Mouse (Mus musculus) layer of hippocampus, adult 18-20 months (tissue): Measurements from ENCODE around the gene Ccdc24. TPM values are rescaled to one million over a fixed set of nuclear protein-coding genes. Genes with fewer than 3 reads are reported as not detected.

Experiments
- DNase-seq, 2 experiments: peaks; one replicate each; pipeline ENCODE4 v3.0.0; 2022; ENCODE audit warnings: low spot score in 2 of 2
- total RNA-seq, 2 experiments: library from RNA; stranded (reverse); gene quantifications; 2 replicates each; pipeline ENCODE4 v1.2.3; 2021

The Ccdc24 gene
- total RNA-seq, 2 experiments from 2014 or later, result 0.28 to 0.72 TPM

DNA sequence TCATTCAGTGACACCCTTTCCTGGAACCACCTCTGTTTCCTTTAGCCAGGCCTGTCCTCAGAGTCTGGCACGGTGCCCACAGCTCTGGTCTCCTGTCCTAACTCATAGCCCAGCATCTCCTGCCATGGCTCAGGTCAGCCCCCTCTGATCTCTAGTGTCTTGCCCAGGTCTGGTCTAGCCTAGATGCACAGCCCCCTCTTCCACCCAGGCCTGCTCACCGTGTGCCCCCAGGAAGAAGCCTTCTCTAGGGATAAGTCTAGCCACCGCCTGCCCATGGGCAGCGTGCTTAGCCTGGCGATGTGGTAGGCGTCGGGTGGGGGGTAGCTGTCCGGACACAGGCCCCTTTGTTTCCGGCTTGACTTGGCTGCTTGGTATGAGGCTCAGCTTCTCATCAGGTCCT is 17.2 kb downstream of the Ccdc24 start:
- DNase-seq, result peak in 1 of 2 experiments; percentile 45

- no peak for DNase-seq
Measured at GRCm38 (mm10) chr4:117852152-117852868, 20.0 kb downstream of the Ccdc24 start.

DNA sequence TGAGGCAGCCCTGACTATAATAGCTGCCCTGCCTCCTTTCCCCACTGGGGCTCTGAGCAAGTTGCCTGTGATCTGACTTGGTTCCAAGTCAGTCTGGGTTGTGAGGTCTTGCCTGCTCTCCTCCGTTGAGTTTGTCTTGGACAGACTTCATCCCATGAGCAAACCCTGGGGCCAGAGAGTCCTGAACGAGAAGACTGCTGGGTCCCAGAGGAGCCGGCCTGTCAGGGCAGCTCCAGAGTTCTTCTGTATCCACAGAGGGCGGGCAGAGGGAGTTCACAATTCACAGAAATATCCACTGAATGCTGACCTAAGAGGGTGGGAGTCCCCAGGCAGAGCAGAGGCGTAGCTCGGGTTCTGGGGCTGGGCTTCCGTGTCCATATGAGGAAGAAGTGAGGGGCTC is 21.5 kb downstream of the Ccdc24 start:
- DNase-seq, result no peak

- no peak for DNase-seq
Measured at GRCm38 (mm10) chr4:117850176-117850575, 22.2 kb downstream of the Ccdc24 start.

GRCm38 (mm10) chr4:117849506-117849905 is 22.9 kb downstream of the Ccdc24 start:
- no peak for DNase-seq

DNA sequence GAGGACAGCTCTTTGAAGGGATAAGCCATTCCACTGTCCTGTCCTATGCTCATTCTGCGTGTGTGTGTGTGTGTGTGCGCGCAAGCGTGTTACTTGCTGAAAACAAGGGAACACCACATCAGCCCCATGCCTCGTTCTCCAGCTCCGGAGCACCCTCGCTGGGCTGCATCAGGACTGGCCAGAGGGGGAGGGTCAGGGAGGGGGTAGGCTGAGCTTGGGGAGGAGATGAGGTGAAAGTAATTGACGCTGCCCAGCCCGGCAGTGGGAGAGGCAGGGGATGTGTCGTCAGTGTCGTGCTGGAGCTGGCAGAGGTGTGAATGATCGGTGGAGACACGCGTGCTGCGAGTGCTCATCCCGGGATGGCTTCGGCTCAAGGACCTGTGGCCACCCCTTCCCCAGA is 23.3 kb downstream of the Ccdc24 start:
- no peak for DNase-seq

- peak in 1 of 2 experiments; percentile 46 for DNase-seq
Measured at GRCm38 (mm10) chr4:117847011-117847410, 25.3 kb downstream of the Ccdc24 start.

DNA sequence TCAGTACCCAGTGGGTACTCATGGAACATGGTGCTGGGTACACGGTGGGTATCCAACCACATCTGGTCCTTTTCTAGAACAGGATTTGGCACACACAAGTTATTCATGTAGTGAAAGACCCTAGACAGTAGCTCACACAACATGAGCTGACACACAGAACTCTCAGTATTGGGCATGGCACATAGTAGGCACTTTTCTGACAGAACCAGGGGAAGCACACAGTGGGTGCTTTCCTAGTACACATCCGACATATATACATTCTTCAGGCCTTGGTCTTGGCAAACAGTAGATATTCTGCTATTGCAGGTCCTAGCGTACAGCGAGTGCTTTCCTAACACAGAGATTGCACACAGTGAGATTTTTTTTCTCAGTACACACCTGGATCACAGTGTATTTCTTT is 26.1 kb downstream of the Ccdc24 start:
- DNase-seq, result no peak

DNA sequence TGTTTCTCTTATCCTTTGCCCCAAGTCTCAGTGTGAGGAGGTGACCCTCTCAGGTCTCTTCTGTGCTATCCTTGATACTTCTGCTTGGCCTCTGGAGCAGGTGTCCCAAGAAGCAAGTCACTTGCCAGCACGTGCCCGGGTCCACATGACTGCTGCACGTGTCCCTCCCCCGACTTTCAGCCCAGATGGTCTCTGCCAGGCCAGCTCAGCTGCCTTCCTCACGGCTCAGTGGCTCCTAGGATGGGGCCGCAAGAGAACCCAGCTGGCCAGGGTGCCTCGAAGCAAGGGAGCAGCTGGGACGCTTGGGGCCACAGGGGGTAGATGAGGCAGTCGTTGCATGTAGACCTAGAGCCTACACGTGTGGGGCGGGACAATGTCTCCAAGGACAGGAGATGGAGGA is 27.0 kb downstream of the Ccdc24 start:
- no peak for DNase-seq

DNA sequence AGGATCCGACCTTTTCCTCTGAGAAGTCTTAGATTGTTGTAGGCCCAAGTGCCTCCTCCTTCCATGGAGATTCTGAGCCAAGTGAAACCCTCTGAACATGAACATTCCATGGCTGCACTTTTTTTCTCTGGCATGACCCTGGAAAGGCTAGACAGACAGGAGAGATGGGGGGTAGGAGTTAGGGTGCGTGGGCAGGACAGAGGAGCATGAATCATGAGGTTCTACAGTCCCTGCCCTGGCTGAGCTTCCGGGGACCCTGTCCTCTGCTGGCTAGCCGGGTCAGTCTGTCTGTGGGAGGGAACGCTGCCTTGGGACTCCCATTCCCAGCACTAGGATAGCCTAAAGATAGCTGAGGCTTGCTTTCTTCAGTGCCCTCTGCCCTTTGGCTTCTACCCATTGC is 27.9 kb downstream of the Ccdc24 start:
- DNase-seq, result no peak

DNA sequence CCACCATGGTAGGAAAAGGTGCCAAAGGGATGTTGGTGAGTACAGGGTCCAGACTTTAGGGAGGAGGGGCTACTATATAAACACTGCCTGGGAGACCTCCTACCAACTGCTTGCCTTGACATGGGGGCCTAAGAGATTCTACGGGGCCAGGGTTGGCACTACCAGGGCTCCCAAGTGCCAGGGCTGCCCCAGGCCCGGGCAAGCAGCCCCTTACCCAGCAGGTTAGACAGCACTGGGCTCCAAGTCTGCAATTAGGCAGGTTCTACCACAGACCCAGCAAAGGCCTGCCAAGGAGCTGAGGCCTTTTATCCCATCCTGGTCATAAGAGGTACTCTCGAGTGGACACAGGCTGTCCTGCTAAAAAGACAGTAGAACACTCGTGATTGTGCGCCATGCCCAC is 29.3 kb downstream of the Ccdc24 start:
- DNase-seq, result no peak

DNA sequence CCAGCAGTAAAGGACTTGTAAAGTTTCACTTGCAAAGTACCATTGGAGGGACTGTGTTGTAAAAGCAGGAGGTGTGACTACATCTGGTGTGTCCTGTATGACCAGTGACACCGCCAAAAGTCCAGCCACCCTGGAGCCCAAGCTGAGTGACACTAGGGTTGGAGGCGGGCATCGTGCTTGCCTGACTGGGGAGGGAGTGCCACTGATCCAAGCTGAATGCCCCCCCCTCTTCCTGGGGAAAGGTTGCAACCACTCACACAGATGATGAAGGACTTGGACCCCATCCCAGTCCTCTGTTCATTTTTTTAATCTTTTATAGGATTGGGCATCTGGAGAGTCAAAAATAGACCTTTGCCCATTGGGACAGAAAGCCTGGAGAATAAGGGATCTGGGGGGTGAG is 30.8 kb downstream of the Ccdc24 start:
- no peak for DNase-seq

DNA sequence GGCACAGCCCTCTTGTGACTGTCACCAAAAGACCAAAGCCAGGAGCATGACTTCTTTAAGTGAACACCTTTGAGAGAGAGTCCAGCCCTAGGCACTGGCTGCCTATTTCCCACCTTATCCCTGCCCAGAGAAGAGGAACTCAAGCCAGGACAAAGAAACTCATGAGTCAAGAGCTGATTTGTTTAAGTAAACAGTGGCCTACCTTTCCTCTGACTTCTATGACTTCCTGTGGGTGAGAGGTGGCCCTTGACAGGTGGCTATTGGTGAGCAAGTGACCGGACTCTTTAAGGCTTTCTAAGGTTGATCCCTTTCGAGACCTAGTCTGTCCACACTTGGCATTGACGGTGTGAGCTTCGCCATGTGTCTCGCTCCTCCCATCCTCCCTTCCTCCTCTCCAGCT is 31.5 kb downstream of the Ccdc24 start:
- no peak for DNase-seq

DNA sequence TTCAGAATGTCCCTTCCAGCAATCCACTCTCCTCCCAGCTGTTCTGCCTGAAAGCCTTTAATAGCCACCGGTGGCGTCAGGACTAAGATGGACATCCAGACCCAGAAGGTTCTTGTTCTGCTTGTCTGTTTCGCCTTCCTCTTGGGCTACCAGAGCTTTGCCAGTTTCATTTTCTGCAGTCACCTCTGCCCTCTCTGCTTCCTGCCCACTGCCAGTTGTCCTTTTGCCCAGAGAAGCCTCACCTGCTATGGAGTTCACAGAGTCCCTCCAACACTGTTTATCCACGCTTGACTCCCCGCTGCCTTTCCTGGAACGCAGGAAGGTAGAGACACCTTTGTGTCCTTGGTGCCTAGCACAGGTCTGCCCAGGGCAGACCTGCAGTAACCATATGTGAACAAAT is 33.0 kb downstream of the Ccdc24 start:
- DNase-seq, result no peak

DNA sequence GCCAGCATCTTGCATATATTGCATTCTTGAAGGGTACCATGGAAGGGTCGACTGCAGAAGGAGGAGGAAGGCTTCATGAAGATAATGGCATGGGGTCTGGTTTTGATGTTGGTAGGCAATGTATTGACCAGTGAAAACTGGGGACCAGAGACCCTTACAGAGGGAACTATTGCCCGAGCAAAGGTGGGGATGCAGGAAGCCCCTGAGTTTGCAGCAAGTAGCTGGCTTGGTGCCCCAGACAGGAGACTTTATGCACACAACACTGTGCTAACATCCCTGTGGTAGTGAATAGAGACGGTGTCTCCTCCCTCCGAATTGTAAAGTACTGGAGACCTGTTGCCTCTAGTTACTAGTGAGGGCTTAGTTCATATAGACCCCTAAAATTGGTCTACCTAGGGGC is 35.1 kb downstream of the Ccdc24 start:
- no peak for DNase-seq

DNA sequence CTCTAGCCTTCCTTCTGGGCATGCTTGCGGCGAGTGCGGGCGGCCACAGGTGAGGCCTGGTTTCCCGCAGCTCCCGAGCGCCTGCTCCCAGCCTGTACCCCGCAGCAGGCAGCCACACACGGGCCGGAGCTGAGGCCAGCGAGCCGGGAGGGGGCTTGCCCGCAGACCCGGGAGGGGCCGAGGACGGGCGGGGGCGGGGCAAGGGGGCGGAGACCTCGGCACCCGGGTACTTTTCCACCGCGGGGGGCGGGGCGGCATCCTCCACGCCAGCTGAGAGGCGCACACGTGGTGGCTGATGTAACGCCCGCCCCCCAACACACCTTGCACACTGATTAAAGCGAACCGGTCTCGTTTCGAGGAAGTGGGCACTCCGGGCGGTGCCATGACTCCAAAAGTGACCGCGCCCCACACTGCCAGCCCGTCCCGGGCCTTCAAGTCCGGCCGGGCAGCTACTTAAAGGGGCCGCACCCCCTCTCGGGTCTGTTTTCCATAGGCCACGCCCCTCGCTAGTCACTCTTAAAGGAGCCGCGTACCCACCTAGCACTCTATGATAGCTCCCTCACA is 36.1 kb downstream of the Ccdc24 start:
- peak; percentile 80 to 90 for DNase-seq

- DNase-seq, result peak; percentile 52 to 76
Measured at GRCm38 (mm10) chr4:117835531-117836111, 36.7 kb downstream of the Ccdc24 start.

DNA sequence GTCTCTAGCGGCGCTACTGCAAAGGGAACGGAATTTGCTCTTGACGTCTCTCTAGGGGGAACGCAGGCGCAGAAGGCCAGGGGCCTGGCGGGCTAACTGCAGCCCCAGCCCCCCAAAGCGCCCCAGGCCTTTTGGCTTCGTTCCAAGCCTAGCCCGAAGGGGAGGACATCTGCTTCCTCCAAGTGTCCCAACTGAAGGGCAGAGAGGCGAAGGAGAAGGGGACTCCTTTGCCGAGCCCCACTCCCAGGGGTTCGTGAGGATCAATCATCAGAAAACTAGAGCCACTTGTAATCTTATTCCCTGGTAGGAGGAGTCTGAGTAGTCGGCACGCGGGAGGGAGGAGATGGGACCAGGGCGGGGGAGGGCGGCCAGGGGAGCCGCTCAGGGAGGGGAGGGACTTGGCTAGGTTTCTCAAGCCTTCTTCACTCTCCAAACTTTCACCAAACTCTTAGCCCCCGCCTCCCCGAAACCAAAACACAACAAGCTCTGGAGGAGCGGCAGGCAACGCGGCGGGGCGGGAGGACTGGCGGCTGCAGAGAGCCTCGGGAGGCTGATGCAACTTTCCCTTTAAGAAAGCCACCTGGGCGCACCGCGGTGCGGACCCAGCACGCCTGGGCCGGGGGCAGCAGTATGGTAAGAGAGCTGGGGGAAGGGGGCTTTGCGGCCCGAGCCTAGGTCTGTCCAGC is 37.4 kb downstream of the Ccdc24 start:
- peak; percentile 44 to 45 for DNase-seq

- DNase-seq, result no peak
Measured at GRCm38 (mm10) chr4:117834457-117834844, 37.9 kb downstream of the Ccdc24 start, which contains the start of gene Slc6a9. Slc6a9 (plus strand) TSS chr4:117834506.

DNA sequence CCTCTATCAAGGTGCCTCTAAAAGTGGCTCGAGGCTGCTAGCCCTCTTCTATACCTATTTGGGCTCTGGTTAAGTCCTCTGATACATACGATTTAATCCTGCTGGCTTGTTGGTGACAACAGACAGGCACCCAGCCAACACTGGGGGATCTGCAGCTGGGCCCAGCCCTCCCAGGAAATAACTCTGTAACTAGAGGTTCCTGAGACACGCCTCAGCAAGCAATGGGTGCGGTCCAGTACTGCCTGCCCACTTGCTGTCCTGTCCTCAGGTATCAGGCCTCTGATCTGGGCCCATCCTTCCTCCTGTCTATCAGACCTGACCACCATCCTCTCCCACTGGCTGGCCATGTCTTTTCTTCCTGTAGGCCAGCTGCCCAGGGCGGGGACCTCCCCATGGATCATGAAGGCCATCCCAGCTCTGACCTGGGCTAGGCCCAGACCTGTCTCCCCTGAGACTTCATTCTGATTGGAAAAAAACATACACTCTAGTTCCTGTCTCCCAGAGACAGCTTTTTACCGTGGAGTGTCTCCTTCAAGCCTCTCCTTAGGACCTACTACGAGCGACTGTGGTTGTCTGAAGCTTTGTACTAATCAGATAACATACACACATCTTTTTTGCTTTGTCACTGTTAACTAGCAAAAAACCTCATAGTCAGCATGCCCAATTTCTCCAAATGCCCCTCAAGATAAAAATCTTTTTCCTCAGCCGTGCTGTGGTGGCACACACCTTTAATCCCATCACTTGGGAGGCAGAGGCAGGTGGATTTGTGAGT is 40.3 kb downstream of the Ccdc24 start:
- no peak for DNase-seq

- DNase-seq, result no peak
Measured at GRCm38 (mm10) chr4:117831499-117831898, 40.9 kb downstream of the Ccdc24 start.
